Mouse (Mus musculus): ENCODE results near the gene Sema4d.

DNA sequence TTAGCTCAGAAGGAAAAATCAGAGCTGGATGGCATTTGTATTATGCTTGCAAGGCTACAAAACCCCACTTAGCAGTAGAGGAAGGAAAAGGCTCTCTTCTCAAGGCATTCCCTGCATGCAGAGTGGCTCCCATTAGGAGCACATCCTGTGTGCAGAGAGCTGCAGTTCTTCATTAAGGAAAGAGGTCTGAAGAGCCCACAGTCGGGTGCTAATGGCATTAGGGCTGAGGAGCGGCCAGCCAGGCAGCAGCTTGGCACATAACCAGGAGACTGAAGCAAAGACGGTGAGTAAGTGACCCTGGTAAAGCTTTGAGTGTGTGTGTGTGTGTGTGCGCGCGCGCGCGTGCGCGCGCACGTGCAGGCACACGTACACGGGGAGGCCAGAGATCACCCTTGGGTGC, 12.7 kb upstream of the Sema4d start:
- TF ChIP-seq CTCF (IDR thresholded peaks at IDR 0.05; ENCODE audit: low read depth) = no peak
- TF ChIP-seq EP300 (IDR thresholded peaks at IDR 0.05; ENCODE audit: low read depth) = no peak

Data from liver, postnatal 0 days (tissue).